Mouse (Mus musculus): ENCODE results near the gene Atp6ap2. TPM values are rescaled to one million over a fixed set of nuclear protein-coding genes. Genes with fewer than 3 reads are reported as not detected.
"Not testable (repeated sequence)": the region's sequence is repeated elsewhere in the genome, so short reads cannot be mapped to it uniquely, and the experiment has no call there.

Atp6ap2 gene
- total and polyA plus RNA-seq, 2 experiments = 9.8 to 29.8 TPM

DNA sequence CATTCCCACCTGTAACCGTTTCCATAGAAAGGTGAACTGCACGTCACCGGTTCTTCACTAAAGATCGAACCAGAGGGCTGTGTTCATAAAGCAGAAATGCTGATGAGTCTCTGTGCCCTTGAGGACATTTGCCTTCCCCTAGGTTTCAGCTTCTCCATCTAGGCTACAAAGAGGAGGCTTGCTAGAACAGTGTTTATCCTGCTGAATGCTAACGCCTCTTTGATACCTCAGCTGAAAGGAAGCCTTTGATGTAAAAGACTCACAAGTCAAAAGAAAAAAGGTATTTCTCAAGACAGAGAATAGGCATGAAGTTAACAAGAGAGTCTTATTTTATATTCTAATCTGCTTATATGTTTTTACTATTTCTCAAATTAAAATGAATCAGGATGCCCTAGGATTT lies 4.3 kb upstream of the Atp6ap2 start:
- WGBS = 91% methylated on average over 5 of the region's 5 CpGs
- Histone ChIP-seq H3K36me3 (ENCODE audit: control insufficient read depth, insufficient read depth, low read length) (no peaks in the 10 kb centered on the region), H3K27me3 (ENCODE audit: control insufficient read depth, insufficient read depth, low read length) (no peaks in the 10 kb centered on the region), H3K27ac (replicated peaks; ENCODE audit: insufficient read depth, low read depth, low read length) (no peak overlapping the region), H3K9ac (ENCODE audit: low read depth, low read length) (no peak overlapping the region), H3K79me2 (ENCODE audit: control insufficient read depth, insufficient read depth, low read length) (0 out of 2 replicates have a peak, but pooled peaks cover 3% of the 10 kb centered on the region), H3K4me1 (ENCODE audit: control insufficient read depth, insufficient read depth, low read length) (no peaks in the 10 kb centered on the region; the same call in 1 of the 2 replicates), H3K4me3 (ENCODE audit: insufficient read depth, low read depth, low read length) (no peak overlapping the region)
- DNase-seq (ENCODE audit: extremely low read depth, low read depth, low spot score) = no peak
- TF ChIP-seq POLR2A (IDR thresholded peaks at IDR 0.05; ENCODE audit: extremely low read depth, insufficient read depth, low read length) (no peak), CTCF (IDR thresholded peaks at IDR 0.05; ENCODE audit: low read depth, low read length) (no peak)

GRCm38 (mm10) chrX:12587958-12588355 lies 356 bp downstream of the Atp6ap2 start:
- H3K4me3 ChIP-seq (ENCODE audit: insufficient read depth, low read depth, low read length) = peak overlapping the region; percentile 97
- peak overlapping the region; percentile 95 for H3K9ac ChIP-seq (ENCODE audit: low read depth, low read length)
- no peaks in the 10 kb centered on the region for H3K27me3 ChIP-seq (ENCODE audit: control insufficient read depth, insufficient read depth, low read length)
- H3K79me2 ChIP-seq (ENCODE audit: control insufficient read depth, insufficient read depth, low read length) = peaks cover 9% of the 10 kb centered on the region; the same call in 1 of the 2 replicates
- no peaks in the 10 kb centered on the region for H3K36me3 ChIP-seq (ENCODE audit: control insufficient read depth, insufficient read depth, low read length)
- DNase-seq (ENCODE audit: extremely low read depth, low read depth, low spot score) = peak; percentile 12
- no peaks in the 10 kb centered on the region; the same call in 1 of the 2 replicates for H3K4me1 ChIP-seq (ENCODE audit: control insufficient read depth, insufficient read depth, low read length)
- TF ChIP-seq POLR2A (IDR thresholded peaks at IDR 0.05; ENCODE audit: extremely low read depth, insufficient read depth, low read length) = no peak
- TF ChIP-seq CTCF (IDR thresholded peaks at IDR 0.05; ENCODE audit: low read depth, low read length) = no peak
- peak overlapping the region; percentile 67 for H3K27ac ChIP-seq (replicated peaks; ENCODE audit: insufficient read depth, low read depth, low read length)
- WGBS = 2% methylated on average over 15 of the region's 18 CpGs

GRCm38 (mm10) chrX:12591401-12591943 lies 3.9 kb downstream of the Atp6ap2 start:
- no peak overlapping the region for H3K27ac ChIP-seq (replicated peaks; ENCODE audit: insufficient read depth, low read depth, low read length)
- H3K4me1 ChIP-seq (ENCODE audit: control insufficient read depth, insufficient read depth, low read length) = no peaks in the 10 kb centered on the region; the same call in 1 of the 2 replicates
- 69% methylated on average over 8 of the region's 8 CpGs for WGBS
- DNase-seq (ENCODE audit: extremely low read depth, low read depth, low spot score) = peak; percentile 7
- 0 out of 2 replicates have a peak, but pooled peaks cover 2% of the 10 kb centered on the region for H3K36me3 ChIP-seq (ENCODE audit: control insufficient read depth, insufficient read depth, low read length)
- H3K4me3 ChIP-seq (ENCODE audit: insufficient read depth, low read depth, low read length) = no peak overlapping the region
- no peaks in the 10 kb centered on the region for H3K27me3 ChIP-seq (ENCODE audit: control insufficient read depth, insufficient read depth, low read length)
- no peak for TF ChIP-seq POLR2A (IDR thresholded peaks at IDR 0.05; ENCODE audit: extremely low read depth, insufficient read depth, low read length)
- TF ChIP-seq CTCF (IDR thresholded peaks at IDR 0.05; ENCODE audit: low read depth, low read length) = no peak
- H3K79me2 ChIP-seq (ENCODE audit: control insufficient read depth, insufficient read depth, low read length) = peaks cover 10% of the 10 kb centered on the region; the same call in 1 of the 2 replicates
- H3K9ac ChIP-seq (ENCODE audit: low read depth, low read length) = no peak overlapping the region

DNA sequence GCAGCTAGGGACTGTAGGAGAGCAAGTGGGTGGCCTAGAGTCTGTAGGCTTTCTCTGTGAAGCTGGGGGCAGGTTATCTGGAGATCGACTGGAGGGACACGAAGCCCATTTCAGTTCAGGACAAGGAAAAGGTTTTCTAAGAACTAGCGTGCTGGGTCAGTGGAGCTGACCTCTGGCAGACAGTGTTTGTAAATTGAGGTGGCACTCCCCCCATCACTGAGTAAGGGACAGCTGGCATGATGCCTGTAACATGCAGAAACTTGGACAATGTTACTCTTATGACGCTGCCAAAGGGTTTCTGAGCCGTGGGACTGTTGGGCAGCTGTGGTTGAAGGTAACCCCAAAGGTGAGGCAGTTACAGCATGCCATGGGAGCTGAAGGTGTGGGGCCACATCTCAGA lies 4.4 kb downstream of the Atp6ap2 start:
- 0 out of 2 replicates have a peak, but pooled peaks cover 2% of the 10 kb centered on the region for H3K36me3 ChIP-seq (ENCODE audit: control insufficient read depth, insufficient read depth, low read length)
- WGBS = 24% methylated on average over 5 of the region's 5 CpGs
- H3K27ac ChIP-seq (replicated peaks; ENCODE audit: insufficient read depth, low read depth, low read length) = no peak overlapping the region
- TF ChIP-seq POLR2A (IDR thresholded peaks at IDR 0.05; ENCODE audit: extremely low read depth, insufficient read depth, low read length) = no peak
- no peak for TF ChIP-seq CTCF (IDR thresholded peaks at IDR 0.05; ENCODE audit: low read depth, low read length)
- no peaks in the 10 kb centered on the region for H3K27me3 ChIP-seq (ENCODE audit: control insufficient read depth, insufficient read depth, low read length)
- peak; percentile 29 for DNase-seq (ENCODE audit: extremely low read depth, low read depth, low spot score)
- H3K9ac ChIP-seq (ENCODE audit: low read depth, low read length) = no peak overlapping the region
- H3K4me3 ChIP-seq (ENCODE audit: insufficient read depth, low read depth, low read length) = no peak overlapping the region
- peaks cover 10% of the 10 kb centered on the region; the same call in 1 of the 2 replicates for H3K79me2 ChIP-seq (ENCODE audit: control insufficient read depth, insufficient read depth, low read length)
- H3K4me1 ChIP-seq (ENCODE audit: control insufficient read depth, insufficient read depth, low read length) = no peaks in the 10 kb centered on the region; the same call in 1 of the 2 replicates

DNA sequence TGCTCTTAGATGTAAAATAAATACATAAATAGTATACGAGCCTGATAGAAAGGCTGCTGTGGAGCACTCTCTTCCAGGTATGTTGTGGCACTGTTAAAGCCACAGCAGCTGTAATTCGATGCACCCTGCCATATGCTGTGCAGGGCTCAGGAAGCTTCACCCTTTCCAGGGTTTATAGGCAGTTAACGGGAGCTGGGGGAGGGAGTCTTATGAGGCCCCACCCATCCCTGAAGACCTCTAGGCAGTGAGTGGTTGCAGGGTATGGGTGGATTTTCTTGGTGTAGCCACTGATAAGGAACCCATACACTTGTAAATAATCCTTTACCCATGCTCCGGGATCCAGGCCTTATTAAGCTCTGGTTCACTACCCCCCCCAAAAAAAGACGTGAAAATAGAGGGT lies 6.2 kb downstream of the Atp6ap2 start:
- Histone ChIP-seq H3K27me3 (ENCODE audit: control insufficient read depth, insufficient read depth, low read length) (no peaks in the 10 kb centered on the region), H3K27ac (replicated peaks; ENCODE audit: insufficient read depth, low read depth, low read length) (no peak overlapping the region), H3K4me3 (ENCODE audit: insufficient read depth, low read depth, low read length) (no peak overlapping the region), H3K36me3 (ENCODE audit: control insufficient read depth, insufficient read depth, low read length) (0 out of 2 replicates have a peak, but pooled peaks cover 2% of the 10 kb centered on the region), H3K79me2 (ENCODE audit: control insufficient read depth, insufficient read depth, low read length) (peaks cover 7% of the 10 kb centered on the region; the same call in 1 of the 2 replicates), H3K9ac (ENCODE audit: low read depth, low read length) (no peak overlapping the region), H3K4me1 (ENCODE audit: control insufficient read depth, insufficient read depth, low read length) (no peaks in the 10 kb centered on the region; the same call in 1 of the 2 replicates)
- DNase-seq (ENCODE audit: extremely low read depth, low read depth, low spot score) = no peak
- TF ChIP-seq CTCF (IDR thresholded peaks at IDR 0.05; ENCODE audit: low read depth, low read length) (no peak), POLR2A (IDR thresholded peaks at IDR 0.05; ENCODE audit: extremely low read depth, insufficient read depth, low read length) (no peak)
- 86% methylated on average over 5 of the region's 5 CpGs for WGBS

- not testable (repeated sequence) for DNase-seq (ENCODE audit: extremely low read depth, low read depth, low spot score); H3K4me1 ChIP-seq (ENCODE audit: control insufficient read depth, insufficient read depth, low read length); H3K9ac ChIP-seq (ENCODE audit: low read depth, low read length); H3K36me3 ChIP-seq (ENCODE audit: control insufficient read depth, insufficient read depth, low read length); H3K27ac ChIP-seq (replicated peaks; ENCODE audit: insufficient read depth, low read depth, low read length); H3K4me3 ChIP-seq (ENCODE audit: insufficient read depth, low read depth, low read length); H3K27me3 ChIP-seq (ENCODE audit: control insufficient read depth, insufficient read depth, low read length); H3K79me2 ChIP-seq (ENCODE audit: control insufficient read depth, insufficient read depth, low read length)
These were observed 22.9 kb downstream of the Atp6ap2 start for GRCm38 (mm10) chrX:12610541-12610940.
